In the genomic region with DNA sequence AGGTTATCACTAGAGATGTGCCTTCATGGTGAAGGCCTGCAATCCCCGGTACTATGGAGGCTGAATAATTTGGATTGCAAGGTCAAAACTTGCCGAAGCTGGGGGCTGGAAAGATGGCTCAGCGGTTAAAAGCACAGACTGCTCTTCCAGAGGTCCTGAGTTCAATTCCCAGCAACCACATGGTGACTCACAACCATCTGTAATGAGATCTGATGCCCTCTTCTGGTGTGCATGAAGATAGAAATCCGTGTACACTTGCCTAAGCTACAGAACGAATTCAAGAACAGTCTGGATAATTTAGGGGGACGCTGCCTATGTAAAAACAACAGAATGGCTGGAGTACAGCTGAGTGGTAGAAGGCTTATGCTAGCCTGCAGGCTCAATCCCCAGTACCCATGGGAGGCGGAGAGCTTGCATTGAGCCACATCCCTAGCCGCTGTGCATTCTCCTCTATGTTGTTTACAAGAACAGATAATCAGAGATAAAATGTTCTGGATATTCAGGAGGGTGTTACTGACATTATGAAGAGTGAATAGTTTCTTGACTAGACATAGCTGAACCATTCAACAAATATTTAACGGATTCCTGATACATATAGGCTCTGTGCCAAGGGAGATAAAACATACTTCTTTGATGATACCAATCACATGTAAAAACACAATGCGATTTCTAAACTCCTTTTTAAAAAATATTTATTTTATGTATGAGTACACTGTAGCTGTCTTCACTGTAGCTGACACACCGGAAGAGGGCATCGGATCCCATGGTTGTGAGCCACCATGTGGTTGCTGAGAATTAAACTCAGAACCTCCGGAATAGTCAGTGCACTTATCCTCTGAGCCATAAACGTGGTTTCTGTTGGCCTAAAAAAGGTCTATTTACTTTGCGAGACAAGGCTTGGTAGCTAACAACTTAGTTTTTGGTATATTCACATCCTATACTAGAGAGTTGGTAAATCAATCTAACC, we compare ENCODE assay signal across 8 mouse cellular contexts. TPM values are rescaled to one million over a fixed set of nuclear protein-coding genes. Genes with fewer than 3 reads are reported as not detected.
DNase-seq lines count a peak whose midpoint lies in the region; ATAC-seq lines count a peak whose summit lies in the region.

No protein-coding gene starts in this region.

- 43% methylated on average over 15 of the region's 15 CpGs for WGBS in embryonic facial prominence, embryonic 14.5 days
- WGBS in hindbrain, embryonic 15.5 days, result 45% methylated on average over 15 of the region's 15 CpGs
- 26% methylated on average over 15 of the region's 15 CpGs for WGBS in liver, embryonic 12.5 days (ENCODE audit: insufficient replicate concordance)
- 47% methylated on average over 15 of the region's 15 CpGs for WGBS in neural tube, embryonic 15.5 days

- no peaks in the 10 kb centered on the region for H3K27me3 ChIP-seq in embryonic facial prominence, embryonic 14.5 days (replicated peaks; ENCODE audit: control insufficient read depth, insufficient read depth, low read length)
- H3K27me3 ChIP-seq in hindbrain, embryonic 15.5 days, result no peaks in the 10 kb centered on the region
- H3K27me3 ChIP-seq in liver, embryonic 12.5 days (replicated peaks), result no peaks in the 10 kb centered on the region
- H3K27me3 ChIP-seq in neural tube, embryonic 15.5 days (replicated peaks), result no peaks in the 10 kb centered on the region

- H3K27ac ChIP-seq in embryonic facial prominence, embryonic 14.5 days (replicated peaks; ENCODE audit: low read depth, low read length), result peak overlapping the region; percentile 97
- H3K27ac ChIP-seq in hindbrain, embryonic 15.5 days (replicated peaks), result peak overlapping the region; percentile 93
- peak overlapping the region; percentile 99 for H3K27ac ChIP-seq in liver, embryonic 12.5 days
- peak overlapping the region; percentile 93 for H3K27ac ChIP-seq in neural tube, embryonic 15.5 days (replicated peaks)

- H3K4me2 ChIP-seq in embryonic facial prominence, embryonic 14.5 days (ENCODE audit: low read depth, low read length), result peak overlapping the region; percentile 63
- H3K4me2 ChIP-seq in hindbrain, embryonic 15.5 days, result peak overlapping the region; percentile 75
- peak overlapping the region; percentile 87 for H3K4me2 ChIP-seq in liver, embryonic 12.5 days
- peak overlapping the region; percentile 65 for H3K4me2 ChIP-seq in neural tube, embryonic 15.5 days

- H3K4me3 ChIP-seq in embryonic facial prominence, embryonic 14.5 days (ENCODE audit: low read depth, low read length), result peak overlapping the region; percentile 93
- H3K4me3 ChIP-seq in hindbrain, embryonic 15.5 days, result peak overlapping the region; percentile 91
- peak overlapping the region; percentile 98 for H3K4me3 ChIP-seq in liver, embryonic 12.5 days
- peak overlapping the region; percentile 84 for H3K4me3 ChIP-seq in neural tube, embryonic 15.5 days (replicated peaks)

- H3K9me3 ChIP-seq in embryonic facial prominence, embryonic 14.5 days (ENCODE audit: control insufficient read depth, low read length), result no peaks in the 10 kb centered on the region
- no peaks in the 10 kb centered on the region for H3K9me3 ChIP-seq in hindbrain, embryonic 15.5 days
- H3K9me3 ChIP-seq in liver, embryonic 12.5 days (replicated peaks), result no peaks in the 10 kb centered on the region
- H3K9me3 ChIP-seq in neural tube, embryonic 15.5 days (replicated peaks), result no peaks in the 10 kb centered on the region

- 0 out of 2 replicates have a peak, but pooled peaks cover 12% of the 10 kb centered on the region for H3K36me3 ChIP-seq in embryonic facial prominence, embryonic 14.5 days (ENCODE audit: control insufficient read depth, insufficient read depth, low read length)
- H3K36me3 ChIP-seq in hindbrain, embryonic 15.5 days, result peaks cover 6% of the 10 kb centered on the region; the same call in 1 of the 2 replicates
- peaks cover 35% of the 10 kb centered on the region for H3K36me3 ChIP-seq in liver, embryonic 12.5 days
- H3K36me3 ChIP-seq in neural tube, embryonic 15.5 days, result 0 out of 2 replicates have a peak, but pooled peaks cover 5% of the 10 kb centered on the region

- H3K9ac ChIP-seq in embryonic facial prominence, embryonic 14.5 days (ENCODE audit: low read depth, low read length), result peak overlapping the region; percentile 69
- peak overlapping the region; percentile 28 for H3K9ac ChIP-seq in hindbrain, embryonic 15.5 days
- peak overlapping the region; percentile 69 for H3K9ac ChIP-seq in liver, embryonic 12.5 days
- peak overlapping the region; percentile 40 for H3K9ac ChIP-seq in neural tube, embryonic 15.5 days (replicated peaks)

- H3K4me1 ChIP-seq in embryonic facial prominence, embryonic 14.5 days (ENCODE audit: control insufficient read depth, insufficient read depth, low read length), result peaks cover 6% of the 10 kb centered on the region; the same call in 1 of the 2 replicates
- peaks cover 30% of the 10 kb centered on the region for H3K4me1 ChIP-seq in hindbrain, embryonic 15.5 days (replicated peaks)
- H3K4me1 ChIP-seq in liver, embryonic 12.5 days, result peaks cover 53% of the 10 kb centered on the region
- H3K4me1 ChIP-seq in neural tube, embryonic 15.5 days, result peaks cover 29% of the 10 kb centered on the region

- DNase-seq in layer of hippocampus, adult 9-10 months (ENCODE audit: low spot score), result peak; percentile 43
- no peak for DNase-seq in layer of hippocampus, postnatal 36 days
- DNase-seq in T-cell, adult 2 months (ENCODE audit: low spot score), result peak; percentile 42
- DNase-seq in embryonic facial prominence, embryonic 14.5 days (ENCODE audit: low spot score), result peak; percentile 65
- DNase-seq in gastrocnemius, postnatal 25 days, result no peak

- peak; percentile 38; the same call in 1 of the 2 replicates for ATAC-seq in embryonic facial prominence, embryonic 14.5 days (ENCODE audit: low read depth)
- ATAC-seq in hindbrain, embryonic 15.5 days (ENCODE audit: low FRiP score, low read depth), result peak; percentile 54
- no peak for ATAC-seq in liver, embryonic 12.5 days
- ATAC-seq in neural tube, embryonic 15.5 days (ENCODE audit: low FRiP score), result peak; percentile 71

RNA-seq across cellular contexts. Expression of a gene that starts 1.0 kb away (rescaled TPM):
- 10 to 100 TPM; 31.0 to 31.6 TPM for total RNA-seq in layer of hippocampus, postnatal 36 days (2021)
- 13.4 and 13.7 TPM in 2 replicates for polyA plus RNA-seq in embryonic facial prominence, embryonic 14.5 days (2014; fragmentation: Nextera tagmentation; extraction: Ambion mirVana)
- polyA plus RNA-seq in hindbrain, embryonic 15.5 days (2015; fragmentation: Nextera tagmentation; extraction: Ambion mirVana), result 11.0 and 14.2 TPM in 2 replicates
- 15.4 and 16.7 TPM in 2 replicates for polyA plus RNA-seq in liver, embryonic 12.5 days (2016; fragmentation: Nextera tagmentation; extraction: Ambion mirVana)
- 10.4 and 13.6 TPM in 2 replicates for polyA plus RNA-seq in neural tube, embryonic 15.5 days (2015; fragmentation: Nextera tagmentation; extraction: Ambion mirVana)
- 10 to 100 TPM; 12.5 to 12.9 TPM for total RNA-seq in gastrocnemius, postnatal 25 days (2021)

Comparison
In these comparisons a context has a peak if more than half of its experiments do, and no peak if none do; other contexts are left out.
1. DNase-seq: peak in layer of hippocampus, adult 9-10 months (single experiment), T-cell, adult 2 months (single experiment) and embryonic facial prominence, embryonic 14.5 days (single experiment); none in layer of hippocampus, postnatal 36 days (0 of 2) and gastrocnemius, postnatal 25 days (single experiment).
2. Peak in every context shown above with its lines, with median percentiles within 50 percentile points of each other: H3K27ac ChIP-seq, H3K4me2 ChIP-seq, H3K4me3 ChIP-seq and H3K9ac ChIP-seq.